Mouse (Mus musculus) layer of hippocampus, adult 8-10 months (tissue): Measurements from ENCODE around the gene Tlcd1. TPM values are rescaled to one million over a fixed set of nuclear protein-coding genes. Genes with fewer than 3 reads are reported as not detected.
A peak's percentile ranks its signal among the peaks of the same experiment; 100 is the strongest.
"Not testable (repeated sequence)": the region's sequence is repeated elsewhere in the genome, so short reads cannot be mapped to it uniquely, and the experiment has no call there.

Source experiments
- DNase-seq, 2 experiments: peaks; one replicate each; pipeline ENCODE4 v3.0.0; 2022; ENCODE audit warnings: low spot score in 2 of 2
- total RNA-seq, 4 experiments: library from RNA; stranded (reverse); gene quantifications; 2 replicates each; pipeline ENCODE4 v1.2.4; 2022

Tlcd1 gene
- total RNA-seq: 10 to 100 TPM; 16.6 to 24.8 (median 23.8) TPM

GRCm38 (mm10) chr11:78176402-78176862 is at the start of gene Tlcd1, which contains the start of gene Nek8:
Gene Tlcd1, plus strand, starts transcription at chr11:78176711.
Gene Nek8, minus strand, starts transcription at chr11:78176675.
- peak in 1 of 2 experiments; percentile 72 for DNase-seq

GRCm38 (mm10) chr11:78126739-78127138 is 49.8 kb upstream of the Tlcd1 start:
- DNase-seq: no peak

- no peak for DNase-seq
Measured at GRCm38 (mm10) chr11:78129458-78129857, 47.1 kb upstream of the Tlcd1 start.

GRCm38 (mm10) chr11:78133915-78134314 is 42.6 kb upstream of the Tlcd1 start:
- DNase-seq: no peak

GRCm38 (mm10) chr11:78134344-78134743 is 42.2 kb upstream of the Tlcd1 start:
- peak; percentile 50 to 53 for DNase-seq

- DNase-seq: not testable (repeated sequence)
Measured at GRCm38 (mm10) chr11:78135314-78135713, 41.2 kb upstream of the Tlcd1 start.

- no peak for DNase-seq
Measured at GRCm38 (mm10) chr11:78136132-78136531, 40.4 kb upstream of the Tlcd1 start.

GRCm38 (mm10) chr11:78137584-78137983 is 38.9 kb upstream of the Tlcd1 start:
- DNase-seq: no peak

GRCm38 (mm10) chr11:78138023-78138422 is 38.5 kb upstream of the Tlcd1 start:
- DNase-seq: no peak

GRCm38 (mm10) chr11:78140665-78141064 is 35.8 kb upstream of the Tlcd1 start:
- DNase-seq: no peak

GRCm38 (mm10) chr11:78143520-78143919 is 33.0 kb upstream of the Tlcd1 start:
- DNase-seq: no peak

GRCm38 (mm10) chr11:78146168-78146567 is 30.3 kb upstream of the Tlcd1 start:
- no peak for DNase-seq

- no peak for DNase-seq
Measured at GRCm38 (mm10) chr11:78146707-78147543, 29.6 kb upstream of the Tlcd1 start.

- no peak for DNase-seq
Measured at GRCm38 (mm10) chr11:78151161-78151560, 25.4 kb upstream of the Tlcd1 start.

- peak; percentile 87 to 91 for DNase-seq
Measured at GRCm38 (mm10) chr11:78152299-78153231, 23.9 kb upstream of the Tlcd1 start.

- no peak for DNase-seq
Measured at GRCm38 (mm10) chr11:78153778-78154177, 22.7 kb upstream of the Tlcd1 start.

- DNase-seq: no peak
Measured at GRCm38 (mm10) chr11:78155674-78156073, 20.8 kb upstream of the Tlcd1 start.

- DNase-seq: no peak
Measured at GRCm38 (mm10) chr11:78156156-78156699, 20.3 kb upstream of the Tlcd1 start.

GRCm38 (mm10) chr11:78159096-78159495 is 17.4 kb upstream of the Tlcd1 start:
- peak in 1 of 2 experiments; percentile 81 for DNase-seq

- DNase-seq: no peak
Measured at GRCm38 (mm10) chr11:78159557-78159956, 17.0 kb upstream of the Tlcd1 start.

GRCm38 (mm10) chr11:78160171-78160570 is 16.3 kb upstream of the Tlcd1 start:
- no peak for DNase-seq

GRCm38 (mm10) chr11:78160675-78161074 is 15.8 kb upstream of the Tlcd1 start:
- no peak for DNase-seq
